ENCODE assay signal across 14 mouse cellular contexts in the genomic region with DNA sequence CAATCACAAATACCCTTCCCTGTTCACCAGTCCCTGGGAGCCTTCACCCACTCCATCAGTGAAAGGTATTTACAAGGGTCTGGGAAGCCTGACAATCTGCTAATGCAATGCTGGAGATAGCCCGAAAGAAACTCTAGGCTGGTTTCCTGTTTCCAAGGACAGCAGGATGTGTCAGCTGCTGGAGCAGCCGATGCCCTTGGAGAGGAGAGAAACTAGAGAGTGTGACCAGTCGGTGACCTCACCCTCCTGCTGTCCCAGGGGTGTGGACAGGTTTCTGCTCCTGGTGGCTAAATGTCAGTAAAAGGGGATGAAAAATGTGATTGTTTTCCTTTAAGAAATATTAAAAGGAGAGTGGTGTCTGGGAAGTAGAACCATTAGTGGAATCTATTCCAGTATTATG. TPM values are rescaled to one million over a fixed set of nuclear protein-coding genes. Genes with fewer than 3 reads are reported as not detected.
DNase-seq lines count a peak whose midpoint lies in the region; ATAC-seq lines count a peak whose summit lies in the region.
"Had no signal": no experiment of that assay in that cellular context is flagged by ENCODE, and none has a peak within 500 bp of the region (broad histone marks: within the 10 kb centered on the region; RNA-seq: fewer than 3 reads in every experiment).

No protein-coding gene starts in this region.

- DNase-seq in forebrain, embryonic 10.5 days (ENCODE audit: extremely low spot score, low spot score): no peak
- no peak for DNase-seq in kidney, postnatal 25 days
- DNase-seq in 3T3-L1 (ENCODE audit: low read depth, low spot score): peak; percentile 52
- DNase-seq in adrenal gland, postnatal 36 days: peak; percentile 63 to 65
- no peak for DNase-seq in cerebellum, postnatal 14 days
- no peak for DNase-seq in ovary, postnatal 36 days (ENCODE audit: low spot score)
- DNase-seq: B cell, adult 2 months; cerebellum, adult 9-11 months; spleen, adult 18-20 months had no signal

- H3K27me3 ChIP-seq in forebrain, embryonic 10.5 days (ENCODE audit: poor library complexity, severe bottlenecking): no peaks in the 10 kb centered on the region
- H3K27me3 ChIP-seq in forebrain, embryonic 15.5 days: no peaks in the 10 kb centered on the region
- H3K27me3 ChIP-seq in kidney, embryonic 16.5 days (ENCODE audit: insufficient read depth, low read length): no peaks in the 10 kb centered on the region
- H3K27me3 ChIP-seq: midbrain, embryonic 13.5 days had no signal

- peak overlapping the region; percentile 33; the same call in 1 of the 2 replicates for H3K27ac ChIP-seq in forebrain, embryonic 10.5 days
- no peak overlapping the region for H3K27ac ChIP-seq in forebrain, embryonic 15.5 days (replicated peaks)
- no peak overlapping the region for H3K27ac ChIP-seq in kidney, embryonic 16.5 days (ENCODE audit: low read length)
- H3K27ac ChIP-seq: liver, embryonic 14.5 days; midbrain, embryonic 13.5 days had no signal

- WGBS in forebrain, embryonic 10.5 days: 67% methylated on average over 3 of the region's 3 CpGs
- 66% methylated on average over 3 of the region's 3 CpGs for WGBS in forebrain, embryonic 15.5 days
- 14% methylated on average over 3 of the region's 3 CpGs for WGBS in kidney, embryonic 16.5 days

- H3K4me3 ChIP-seq in forebrain, embryonic 10.5 days: no peak overlapping the region
- no peak overlapping the region for H3K4me3 ChIP-seq in forebrain, embryonic 15.5 days
- H3K4me3 ChIP-seq in kidney, embryonic 16.5 days (ENCODE audit: low read length): no peak overlapping the region
- H3K4me3 ChIP-seq: erythroblast, embryonic 14.5 days; midbrain, embryonic 13.5 days had no signal

- H3K9me3 ChIP-seq in forebrain, embryonic 10.5 days: no peaks in the 10 kb centered on the region
- H3K9me3 ChIP-seq in forebrain, embryonic 15.5 days: no peaks in the 10 kb centered on the region
- no peaks in the 10 kb centered on the region for H3K9me3 ChIP-seq in kidney, embryonic 16.5 days (ENCODE audit: low read length)
- H3K9me3 ChIP-seq: midbrain, embryonic 13.5 days had no signal

- H3K9ac ChIP-seq in forebrain, embryonic 15.5 days (replicated peaks): no peak overlapping the region
- no peak overlapping the region for H3K9ac ChIP-seq in kidney, embryonic 16.5 days (replicated peaks; ENCODE audit: low read length)
- H3K9ac ChIP-seq: liver, embryonic 14.5 days; midbrain, embryonic 13.5 days had no signal

- H3K36me3 ChIP-seq in forebrain, embryonic 10.5 days (replicated peaks): no peaks in the 10 kb centered on the region
- H3K36me3 ChIP-seq in forebrain, embryonic 15.5 days: no peaks in the 10 kb centered on the region
- no peaks in the 10 kb centered on the region for H3K36me3 ChIP-seq in kidney, embryonic 16.5 days (ENCODE audit: insufficient read depth, low read length)
- H3K36me3 ChIP-seq: midbrain, embryonic 13.5 days had no signal

- ATAC-seq in forebrain, embryonic 15.5 days (replicated peaks): no peak
- ATAC-seq in kidney, embryonic 16.5 days (ENCODE audit: low FRiP score, low TSS enrichment): peak; percentile 44; the same call in 1 of the 2 replicates
- ATAC-seq: midbrain, embryonic 13.5 days had no signal

- H3K4me1 ChIP-seq in forebrain, embryonic 10.5 days: peaks cover 24% of the 10 kb centered on the region
- H3K4me1 ChIP-seq in forebrain, embryonic 15.5 days: peaks cover 14% of the 10 kb centered on the region
- H3K4me1 ChIP-seq in kidney, embryonic 16.5 days (ENCODE audit: insufficient read depth, low read length): peaks cover 8% of the 10 kb centered on the region; the same call in 1 of the 2 replicates

- H3K4me2 ChIP-seq in forebrain, embryonic 15.5 days (replicated peaks): no peak overlapping the region
- no peak overlapping the region for H3K4me2 ChIP-seq in kidney, embryonic 16.5 days (replicated peaks; ENCODE audit: low read depth, low read length)
- H3K4me2 ChIP-seq: midbrain, embryonic 13.5 days had no signal

RNA-seq across cellular contexts. Expression of gene Ddah1, which starts 28.4 kb away (rescaled TPM):
- polyA plus RNA-seq in forebrain, embryonic 10.5 days (2016; fragmentation: Nextera tagmentation; extraction: Ambion mirVana): 41.9 and 42.3 TPM in 2 replicates
- polyA plus RNA-seq in forebrain, embryonic 15.5 days (2015; fragmentation: Nextera tagmentation; extraction: Ambion mirVana): 162 and 170 TPM in 2 replicates
- 73.5 and 76.7 TPM in 2 replicates for polyA plus RNA-seq in kidney, embryonic 16.5 days (2015; fragmentation: Nextera tagmentation; extraction: Ambion mirVana)
- 1 to 10 TPM; 2.4 TPM for total RNA-seq in adrenal gland, postnatal 36 days (2021)

Comparison
In these comparisons a context has a peak if more than half of its experiments do, and no peak if none do; other contexts are left out.
1. DNase-seq: peak in 3T3-L1 (single experiment) and adrenal gland, postnatal 36 days (2 of 2); none in forebrain, embryonic 10.5 days (single experiment), kidney, postnatal 25 days (0 of 2), cerebellum, postnatal 14 days (0 of 2) and ovary, postnatal 36 days (single experiment).